Mouse (Mus musculus) liver, embryonic 12.5 days (tissue): ENCODE measurements at regions not wholly inside any gene's neighbourhood (a gene's known extent, or its start where the extent isn't known, plus 50 kb on each side); places are given as distances from the start of the nearest gene placed in this dataset.
A peak's percentile ranks its signal among the peaks of the same experiment; 100 is the strongest.
"Not testable (repeated sequence)": the region's sequence is repeated elsewhere in the genome, so short reads cannot be mapped to it uniquely, and the experiment has no call there.

ENCODE experiments used
- ATAC-seq: fragments of 200-750 bp; cut with Nextera tagmentation; 2 replicates; pipeline ENCODE4 v1.8.0; 2017; ENCODE audit warnings: moderate number of reproducible peaks, mild to moderate bottlenecking, moderate library complexity
- H3K27ac ChIP-seq: fragments of 300-500 bp; sonication (generic); 2 replicates; pipeline ENCODE4 v1.5.1; 2016; ENCODE audit warnings: mild to moderate bottlenecking
- H3K27me3 ChIP-seq: fragments of 300-500 bp; sonication (generic); replicated peaks from 2 replicates; pipeline ENCODE4 v1.6.1; 2016; ENCODE audit warnings: mild to moderate bottlenecking, moderate library complexity
- H3K36me3 ChIP-seq: fragments of 300-500 bp; sonication (generic); 2 replicates; pipeline ENCODE4 v1.6.1; 2016; ENCODE audit warnings: mild to moderate bottlenecking, moderate library complexity
- H3K4me1 ChIP-seq: fragments of 300-500 bp; sonication (generic); 2 replicates; pipeline ENCODE4 v1.6.1; 2016
- H3K4me2 ChIP-seq: fragments of 300-500 bp; sonication (generic); 2 replicates; pipeline ENCODE4 v1.6.1; 2016; ENCODE audit warnings: mild to moderate bottlenecking, moderate library complexity
- H3K4me3 ChIP-seq: fragments of 300-500 bp; sonication (generic); 2 replicates; pipeline ENCODE4 v1.5.1; 2016; ENCODE audit warnings: mild to moderate bottlenecking, moderate library complexity
- H3K9ac ChIP-seq: fragments of 300-500 bp; sonication (generic); 2 replicates; pipeline ENCODE4 v1.6.1; 2016; ENCODE audit warnings: mild to moderate bottlenecking, moderate library complexity
- H3K9me3 ChIP-seq: fragments of 300-500 bp; sonication (generic); replicated peaks from 2 replicates; pipeline ENCODE4 v1.6.1; 2016; ENCODE audit warnings: mild to moderate bottlenecking, moderate library complexity
- WGBS: fragments of 180-500 bp; shearing (Covaris S2); methylation state at CpG from one replicate; pipeline ENCODE4 v1.1.7; 2016; ENCODE audit not compliant: insufficient replicate concordance; 5-methylcytosine and 5-hydroxymethylcytosine counted together

- Histone ChIP-seq H3K9ac (no peak overlapping the region), H3K4me2 (no peak overlapping the region), H3K4me1 (no peaks in the 10 kb centered on the region), H3K27ac (no peak overlapping the region), H3K9me3 (no peaks in the 10 kb centered on the region), H3K36me3 (no peaks in the 10 kb centered on the region), H3K4me3 (no peak overlapping the region), H3K27me3 (no peaks in the 10 kb centered on the region)
- ATAC-seq = no peak
- WGBS = 47% methylated on average over 3 of the region's 3 CpGs
Observed at GRCm38 (mm10) chr12:25529537-25529936, 432.6 kb upstream of the Id2 start.

DNA sequence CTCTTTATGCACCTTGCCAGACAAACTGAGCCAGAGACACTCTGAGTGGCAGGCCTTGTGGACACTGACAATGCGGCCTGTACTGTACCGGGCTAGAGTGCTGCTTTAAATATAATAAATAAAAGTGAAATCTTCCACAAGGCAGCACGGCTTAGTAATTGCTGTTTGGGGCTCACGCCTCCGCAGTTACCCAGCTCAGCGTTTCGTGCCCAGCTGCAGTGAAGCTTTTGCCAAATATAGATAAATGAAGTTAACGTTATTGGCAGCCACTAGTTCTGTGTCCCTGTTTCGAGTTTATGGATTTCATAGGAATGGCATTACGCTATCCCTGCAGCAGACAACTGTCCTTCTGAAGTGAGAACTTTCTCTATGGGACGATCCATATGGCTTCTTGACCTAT lies 429.7 kb upstream of the Id2 start:
- Histone ChIP-seq H3K9me3 (no peaks in the 10 kb centered on the region), H3K4me1 (no peaks in the 10 kb centered on the region), H3K4me2 (no peak overlapping the region), H3K27ac (no peak overlapping the region), H3K27me3 (no peaks in the 10 kb centered on the region), H3K4me3 (no peak overlapping the region), H3K9ac (no peak overlapping the region), H3K36me3 (no peaks in the 10 kb centered on the region)
- ATAC-seq = no peak
- 75% methylated on average over 11 of the region's 11 CpGs for WGBS

DNA sequence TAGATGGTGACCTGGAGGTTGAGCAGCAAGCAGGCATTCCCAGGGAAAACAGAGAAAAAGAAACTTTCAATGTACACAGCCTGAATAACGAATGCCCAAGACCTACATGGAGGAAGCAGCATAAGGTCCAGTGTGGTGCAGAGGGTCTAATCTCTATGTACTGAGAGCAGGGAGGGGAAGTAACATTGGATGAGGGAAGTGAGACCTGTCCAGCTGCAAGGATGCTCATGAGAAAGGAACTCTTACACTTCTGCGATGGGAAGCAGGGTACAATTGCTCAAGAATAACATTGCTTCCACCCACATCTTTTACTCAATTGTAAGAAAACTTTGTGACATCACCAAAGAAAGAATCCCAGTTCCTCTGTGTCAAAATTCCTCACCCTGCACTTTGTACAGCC lies 419.8 kb upstream of the Id2 start:
- 56% methylated on average over 2 of the region's 2 CpGs for WGBS
- no peak overlapping the region for H3K4me3 ChIP-seq
- no peak for ATAC-seq
- no peaks in the 10 kb centered on the region for H3K9me3 ChIP-seq
- H3K36me3 ChIP-seq = no peaks in the 10 kb centered on the region
- no peak overlapping the region for H3K27ac ChIP-seq
- H3K4me1 ChIP-seq = no peaks in the 10 kb centered on the region
- H3K4me2 ChIP-seq = no peak overlapping the region
- no peaks in the 10 kb centered on the region for H3K27me3 ChIP-seq
- no peak overlapping the region for H3K9ac ChIP-seq

- no peaks in the 10 kb centered on the region for H3K9me3 ChIP-seq
- no peak for ATAC-seq
- H3K4me3 ChIP-seq = no peak overlapping the region
- H3K27ac ChIP-seq = no peak overlapping the region
- no peaks in the 10 kb centered on the region for H3K27me3 ChIP-seq
- H3K9ac ChIP-seq = no peak overlapping the region
- H3K4me1 ChIP-seq = no peaks in the 10 kb centered on the region
- no peaks in the 10 kb centered on the region for H3K36me3 ChIP-seq
- H3K4me2 ChIP-seq = no peak overlapping the region
Observed at GRCm38 (mm10) chr12:25513679-25514078, 416.7 kb upstream of the Id2 start.

- no peak overlapping the region for H3K4me2 ChIP-seq
- H3K27me3 ChIP-seq = no peaks in the 10 kb centered on the region
- H3K4me1 ChIP-seq = no peaks in the 10 kb centered on the region
- 0 out of 2 replicates have a peak, but pooled peaks cover 3% of the 10 kb centered on the region for H3K9me3 ChIP-seq
- no peak overlapping the region for H3K9ac ChIP-seq
- ATAC-seq = no peak
- H3K4me3 ChIP-seq = no peak overlapping the region
- 61% methylated on average over 4 of the region's 4 CpGs for WGBS
- H3K36me3 ChIP-seq = no peaks in the 10 kb centered on the region
- H3K27ac ChIP-seq = no peak overlapping the region
Observed at GRCm38 (mm10) chr12:25509666-25510065, 412.7 kb upstream of the Id2 start.

- Histone ChIP-seq H3K4me1 (no peaks in the 10 kb centered on the region), H3K9ac (no peak overlapping the region), H3K4me2 (no peak overlapping the region), H3K4me3 (no peak overlapping the region), H3K36me3 (no peaks in the 10 kb centered on the region), H3K9me3 (no peaks in the 10 kb centered on the region), H3K27me3 (no peaks in the 10 kb centered on the region), H3K27ac (no peak overlapping the region)
- WGBS = 69% methylated on average over 5 of the region's 5 CpGs
- no peak for ATAC-seq
Observed at GRCm38 (mm10) chr12:25493233-25493632, 396.3 kb upstream of the Id2 start.

- H3K27ac ChIP-seq = no peak overlapping the region
- H3K4me2 ChIP-seq = no peak overlapping the region
- WGBS = 64% methylated on average over 3 of the region's 3 CpGs
- H3K9ac ChIP-seq = no peak overlapping the region
- ATAC-seq = no peak
- no peaks in the 10 kb centered on the region for H3K36me3 ChIP-seq
- no peaks in the 10 kb centered on the region for H3K27me3 ChIP-seq
- no peaks in the 10 kb centered on the region for H3K4me1 ChIP-seq
- no peaks in the 10 kb centered on the region for H3K9me3 ChIP-seq
- H3K4me3 ChIP-seq = no peak overlapping the region
Observed at GRCm38 (mm10) chr12:25492483-25493190, 395.7 kb upstream of the Id2 start.

- H3K27ac ChIP-seq = no peak overlapping the region
- H3K9ac ChIP-seq = no peak overlapping the region
- H3K4me1 ChIP-seq = no peaks in the 10 kb centered on the region
- 0 out of 2 replicates have a peak, but pooled peaks cover 9% of the 10 kb centered on the region for H3K27me3 ChIP-seq
- no peaks in the 10 kb centered on the region for H3K9me3 ChIP-seq
- ATAC-seq = no peak
- H3K4me2 ChIP-seq = no peak overlapping the region
- H3K4me3 ChIP-seq = no peak overlapping the region
- WGBS = 26% methylated on average over 10 of the region's 10 CpGs
- H3K36me3 ChIP-seq = no peaks in the 10 kb centered on the region
Observed at GRCm38 (mm10) chr12:25475180-25475758, 378.3 kb upstream of the Id2 start.

DNA sequence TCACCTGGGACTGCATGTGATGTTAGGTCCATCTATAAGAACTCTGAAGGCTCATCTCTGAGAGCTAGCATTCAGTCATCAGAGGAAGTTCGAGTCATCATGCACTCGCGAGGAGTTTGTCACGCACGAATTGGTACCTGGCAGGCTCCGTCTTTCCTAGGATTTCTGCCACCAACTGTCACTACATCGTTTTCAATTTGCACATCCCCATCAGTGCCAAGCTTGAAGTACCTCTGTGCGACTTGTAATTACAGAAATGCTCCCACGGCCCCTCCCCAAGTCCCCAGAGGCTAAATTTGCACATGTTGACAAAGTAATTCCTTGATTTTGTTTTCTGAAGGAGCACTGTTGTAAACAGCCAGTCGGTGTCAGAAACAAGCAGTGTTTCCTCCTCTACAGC lies 372.2 kb upstream of the Id2 start:
- no peaks in the 10 kb centered on the region for H3K9me3 ChIP-seq
- WGBS = 69% methylated on average over 10 of the region's 10 CpGs
- H3K9ac ChIP-seq = no peak overlapping the region
- H3K4me1 ChIP-seq = peaks cover 10% of the 10 kb centered on the region
- H3K4me3 ChIP-seq = no peak overlapping the region
- H3K4me2 ChIP-seq = no peak overlapping the region
- no peaks in the 10 kb centered on the region for H3K36me3 ChIP-seq
- H3K27ac ChIP-seq = no peak overlapping the region
- no peak for ATAC-seq
- H3K27me3 ChIP-seq = no peaks in the 10 kb centered on the region

- Histone ChIP-seq H3K4me2 (no peak overlapping the region; the same call in 1 of the 2 replicates), H3K4me1 (peaks cover 10% of the 10 kb centered on the region), H3K9ac (no peak overlapping the region), H3K4me3 (no peak overlapping the region), H3K27ac (no peak overlapping the region), H3K36me3 (no peaks in the 10 kb centered on the region), H3K9me3 (no peaks in the 10 kb centered on the region), H3K27me3 (no peaks in the 10 kb centered on the region)
- ATAC-seq = peak; percentile 83
- WGBS = 22% methylated on average over 8 of the region's 12 CpGs
Observed at GRCm38 (mm10) chr12:25467789-25468188, 370.8 kb upstream of the Id2 start.

DNA sequence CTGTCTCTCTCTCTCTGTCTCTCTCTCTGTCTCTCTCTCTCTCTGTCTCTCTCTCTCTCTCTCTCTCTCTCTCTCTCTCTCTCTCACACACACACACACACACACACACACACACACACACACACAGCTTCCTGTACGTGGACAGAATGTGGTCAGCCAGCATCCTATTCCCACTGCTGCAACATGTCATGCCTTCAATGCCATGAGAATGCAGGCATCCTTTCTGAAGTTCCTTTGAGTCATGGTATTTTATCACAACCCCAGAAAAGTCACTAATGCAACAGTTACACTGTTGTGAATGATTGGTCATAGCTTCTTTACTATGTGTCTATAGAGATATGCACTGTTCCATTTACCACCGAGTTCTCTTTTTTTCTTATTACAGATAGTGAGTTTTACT lies 365.8 kb upstream of the Id2 start:
- not testable (repeated sequence) for H3K27me3 ChIP-seq, H3K4me2 ChIP-seq, H3K36me3 ChIP-seq, H3K9me3 ChIP-seq, H3K27ac ChIP-seq, ATAC-seq, H3K4me3 ChIP-seq, H3K9ac ChIP-seq, H3K4me1 ChIP-seq
- 21% methylated on average over 2 of the region's 2 CpGs for WGBS

DNA sequence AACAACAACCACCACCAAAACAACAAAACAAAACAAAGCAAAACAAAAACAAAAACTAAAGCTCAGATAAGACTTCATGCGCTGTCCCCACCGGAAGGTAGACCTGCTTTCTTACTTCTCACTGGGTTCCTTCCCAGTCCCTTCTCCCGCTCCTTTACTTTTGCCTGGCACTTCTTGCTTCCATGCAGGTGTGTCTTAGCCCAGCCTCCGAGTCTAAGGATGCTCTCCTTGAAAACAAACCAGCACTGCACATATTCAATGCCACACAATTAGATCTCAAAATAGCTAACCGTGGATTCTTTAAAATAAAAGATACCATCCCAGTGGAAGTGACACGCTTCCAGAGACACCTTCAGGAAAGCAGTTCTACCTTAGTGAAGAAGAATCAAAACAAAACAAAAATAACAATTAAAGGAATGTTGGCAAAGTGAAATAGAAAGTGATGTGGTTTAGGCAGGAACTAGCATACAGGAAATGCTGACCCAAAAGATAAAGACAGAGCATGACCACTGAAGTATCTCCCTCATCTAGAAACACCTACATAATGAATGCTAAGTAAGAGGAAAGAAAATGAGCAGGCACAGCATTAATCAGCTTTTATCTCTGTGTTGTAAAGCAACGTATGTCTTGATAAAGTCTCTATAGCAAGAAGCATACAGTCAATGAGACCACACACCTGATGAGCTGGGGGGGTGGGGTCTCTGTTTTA lies 358.5 kb upstream of the Id2 start:
- WGBS = 50% methylated on average over 7 of the region's 7 CpGs
- Histone ChIP-seq H3K9me3 (no peaks in the 10 kb centered on the region), H3K27me3 (no peaks in the 10 kb centered on the region), H3K4me1 (no peaks in the 10 kb centered on the region), H3K9ac (no peak overlapping the region), H3K36me3 (no peaks in the 10 kb centered on the region), H3K4me2 (no peak overlapping the region), H3K4me3 (no peak overlapping the region), H3K27ac (no peak overlapping the region)
- ATAC-seq = no peak
